Mouse (Mus musculus) liver, embryonic 11.5 days (tissue): ENCODE measurements around the gene Cck. TPM values are rescaled to one million over a fixed set of nuclear protein-coding genes. Genes with fewer than 3 reads are reported as not detected.
"Not testable (repeated sequence)": the region's sequence is repeated elsewhere in the genome, so short reads cannot be mapped to it uniquely, and the experiment has no call there.

Experiments
- ATAC-seq: fragments of 200-750 bp; cut with Nextera tagmentation; replicated peaks from 2 replicates; pipeline ENCODE4 v1.8.0; 2017; ENCODE audit warnings: moderate number of reproducible peaks, mild to moderate bottlenecking, moderate TSS enrichment, moderate library complexity; ENCODE audit not compliant: low FRiP score
- DNase-seq: peaks from one replicate; pipeline ENCODE4 v3.0.0-alpha.2; 2017; ENCODE audit warnings: low spot score
- H3K27ac ChIP-seq: fragments of 300-500 bp; sonication (generic); 2 replicates; pipeline ENCODE4 v1.5.1; 2014; ENCODE audit warnings: mild to moderate bottlenecking, low read depth, low read length, control low read depth
- H3K27me3 ChIP-seq: fragments of 300-500 bp; sonication (generic); replicated peaks from 2 replicates; pipeline ENCODE4 v1.6.1; 2014; ENCODE audit warnings: low read length, mixed read lengths; ENCODE audit not compliant: control insufficient read depth, insufficient read depth
- H3K36me3 ChIP-seq: fragments of 300-500 bp; sonication (generic); 2 replicates; pipeline ENCODE4 v1.6.1; 2014; ENCODE audit warnings: mild to moderate bottlenecking, low read length, moderate library complexity, mixed read lengths; ENCODE audit not compliant: control insufficient read depth, insufficient read depth
- H3K4me1 ChIP-seq: fragments of 300-500 bp; sonication (generic); replicated peaks from 2 replicates; pipeline ENCODE4 v1.6.1; 2014; ENCODE audit warnings: low read length, mixed read lengths; ENCODE audit not compliant: control insufficient read depth, insufficient read depth
- H3K4me2 ChIP-seq: fragments of 300-500 bp; sonication (generic); 2 replicates; pipeline ENCODE4 v1.6.1; 2014; ENCODE audit warnings: mild to moderate bottlenecking, control low read depth, moderate library complexity
- H3K4me3 ChIP-seq: fragments of 300-500 bp; sonication (generic); 2 replicates; pipeline ENCODE4 v1.5.1; 2014; ENCODE audit warnings: low read depth, low read length, control low read depth
- H3K9ac ChIP-seq: fragments of 300-500 bp; sonication (generic); 2 replicates; pipeline ENCODE4 v1.6.1; 2014; ENCODE audit warnings: low read depth, low read length, control low read depth
- H3K9me3 ChIP-seq: fragments of 300-500 bp; sonication (generic); 2 replicates; pipeline ENCODE4 v1.6.1; 2016; ENCODE audit warnings: low read length, inconsistent platforms, mixed read lengths; ENCODE audit not compliant: control insufficient read depth
- WGBS: fragments of 180-500 bp; shearing (Covaris S2); extraction: QIAGEN DNeasy Blood & Tissue Kit; methylation state at CpG from one replicate; pipeline ENCODE4 v1.1.7; 2014; 5-methylcytosine and 5-hydroxymethylcytosine counted together
- polyA plus RNA-seq: library from polyadenylated mRNA; unstranded; fragments of >200 nt; fragmentation: Nextera tagmentation; extraction: Ambion mirVana; gene quantifications from 2 replicates; pipeline ENCODE4 v1.2.1, GENCODE M21; 2014

Gene Cck
- polyA plus RNA-seq, 1 experiment from 2014 or later, result 3.1 TPM

GRCm38 (mm10) chr9:121474771-121475170 lies 20.7 kb downstream of the Cck start:
- WGBS, result 73% methylated on average over 5 of the region's 5 CpGs
- ATAC-seq, result no peak

GRCm38 (mm10) chr9:121469711-121470110 lies 25.8 kb downstream of the Cck start:
- Histone ChIP-seq H3K4me3 (no peak overlapping the region), H3K4me2 (no peak overlapping the region), H3K9me3 (no peaks in the 10 kb centered on the region), H3K27me3 (no peaks in the 10 kb centered on the region), H3K27ac (no peak overlapping the region), H3K9ac (no peak overlapping the region), H3K36me3 (no peaks in the 10 kb centered on the region), H3K4me1 (no peaks in the 10 kb centered on the region)
- 88% methylated on average over 6 of the region's 6 CpGs for WGBS
- no peak for ATAC-seq
- no peak for DNase-seq

More at GRCm38 (mm10) chr9:121474771-121475170, 20.7 kb downstream of the Cck start:
- Histone ChIP-seq H3K9me3 (no peaks in the 10 kb centered on the region), H3K27me3 (no peaks in the 10 kb centered on the region), H3K27ac (no peak overlapping the region), H3K4me1 (no peaks in the 10 kb centered on the region), H3K36me3 (no peaks in the 10 kb centered on the region), H3K9ac (no peak overlapping the region), H3K4me3 (no peak overlapping the region), H3K4me2 (no peak overlapping the region)
- no peak for DNase-seq

- H3K4me2 ChIP-seq, result no peak overlapping the region
- H3K9me3 ChIP-seq, result no peaks in the 10 kb centered on the region
- 82% methylated on average over 11 of the region's 11 CpGs for WGBS
- H3K9ac ChIP-seq, result no peak overlapping the region
- no peak overlapping the region for H3K27ac ChIP-seq
- no peaks in the 10 kb centered on the region for H3K4me1 ChIP-seq
- H3K4me3 ChIP-seq, result no peak overlapping the region
- no peaks in the 10 kb centered on the region; the same call in 1 of the 2 replicates for H3K36me3 ChIP-seq
- ATAC-seq, result no peak
- H3K27me3 ChIP-seq, result no peaks in the 10 kb centered on the region
- DNase-seq, result no peak
These were observed 28.0 kb downstream of the Cck start for GRCm38 (mm10) chr9:121467460-121467859.

GRCm38 (mm10) chr9:121460527-121460926 lies 35.0 kb downstream of the Cck start:
- ATAC-seq, result no peak
- Histone ChIP-seq H3K4me1 (peaks cover 9% of the 10 kb centered on the region), H3K9ac (no peak overlapping the region), H3K4me3 (no peak overlapping the region), H3K27me3 (no peaks in the 10 kb centered on the region), H3K4me2 (no peak overlapping the region), H3K27ac (no peak overlapping the region), H3K36me3 (no peaks in the 10 kb centered on the region; the same call in 1 of the 2 replicates), H3K9me3 (no peaks in the 10 kb centered on the region)
- DNase-seq, result no peak
- 68% methylated on average over 16 of the region's 16 CpGs for WGBS

GRCm38 (mm10) chr9:121459950-121460349 lies 35.5 kb downstream of the Cck start:
- peaks cover 2% of the 10 kb centered on the region; the same call in 1 of the 2 replicates for H3K36me3 ChIP-seq
- 67% methylated on average over 2 of the region's 2 CpGs for WGBS

GRCm38 (mm10) chr9:121458466-121458865 lies 37.0 kb downstream of the Cck start:
- Histone ChIP-seq H3K36me3 (peaks cover 5% of the 10 kb centered on the region), H3K9ac (no peak overlapping the region), H3K27me3 (no peaks in the 10 kb centered on the region), H3K9me3 (no peaks in the 10 kb centered on the region), H3K4me2 (no peak overlapping the region), H3K4me1 (peaks cover 12% of the 10 kb centered on the region), H3K27ac (no peak overlapping the region), H3K4me3 (no peak overlapping the region)
- WGBS, result 24% methylated on average over 8 of the region's 8 CpGs
- no peak for DNase-seq
- ATAC-seq, result no peak

More at GRCm38 (mm10) chr9:121459950-121460349, 35.5 kb downstream of the Cck start:
- H3K27me3 ChIP-seq, result no peaks in the 10 kb centered on the region
- H3K4me1 ChIP-seq, result peaks cover 10% of the 10 kb centered on the region
- no peak overlapping the region for H3K4me3 ChIP-seq
- H3K9ac ChIP-seq, result no peak overlapping the region
- DNase-seq (no peak), ATAC-seq (no peak)
- H3K9me3 ChIP-seq, result no peaks in the 10 kb centered on the region
- no peak overlapping the region for H3K27ac ChIP-seq
- no peak overlapping the region for H3K4me2 ChIP-seq

- Histone ChIP-seq H3K4me3 (no peak overlapping the region), H3K27me3 (no peaks in the 10 kb centered on the region), H3K27ac (no peak overlapping the region), H3K9ac (no peak overlapping the region), H3K36me3 (peaks cover 5% of the 10 kb centered on the region), H3K4me1 (peaks cover 17% of the 10 kb centered on the region), H3K4me2 (no peak overlapping the region), H3K9me3 (no peaks in the 10 kb centered on the region)
- WGBS, result 78% methylated on average over 13 of the region's 13 CpGs
- no peak for DNase-seq
- ATAC-seq, result no peak
These were observed 38.6 kb downstream of the Cck start for GRCm38 (mm10) chr9:121456739-121457515.

- WGBS, result 88% methylated on average over 3 of the region's 3 CpGs
- DNase-seq, result no peak
- peaks cover 18% of the 10 kb centered on the region for H3K4me1 ChIP-seq
- no peaks in the 10 kb centered on the region for H3K9me3 ChIP-seq
- H3K27ac ChIP-seq, result no peak overlapping the region
- no peak overlapping the region for H3K4me3 ChIP-seq
- H3K4me2 ChIP-seq, result no peak overlapping the region
- H3K9ac ChIP-seq, result no peak overlapping the region
- H3K27me3 ChIP-seq, result no peaks in the 10 kb centered on the region
- peaks cover 9% of the 10 kb centered on the region for H3K36me3 ChIP-seq
- ATAC-seq, result no peak
These were observed 40.6 kb downstream of the Cck start for GRCm38 (mm10) chr9:121454891-121455290.

GRCm38 (mm10) chr9:121452342-121452942 lies 43.1 kb downstream of the Cck start:
- DNase-seq (peak; percentile 40), ATAC-seq (peak; percentile 87)
- 40% methylated on average over 9 of the region's 9 CpGs for WGBS
- H3K27ac ChIP-seq, result peak overlapping the region; percentile 72
- not testable (repeated sequence) for H3K27me3 ChIP-seq, H3K36me3 ChIP-seq, H3K9me3 ChIP-seq, H3K4me3 ChIP-seq, H3K9ac ChIP-seq
- peaks cover 18% of the 10 kb centered on the region for H3K4me1 ChIP-seq
- H3K4me2 ChIP-seq, result peak overlapping the region; percentile 34
